Mouse (Mus musculus) neural tube, embryonic 10.5 days (tissue): Measurements from ENCODE around the gene Cldn13.

Experiments
- DNase-seq: peaks from one replicate; pipeline ENCODE4 v3.0.0-alpha.2; 2017; ENCODE audit warnings: low spot score; ENCODE audit errors: extremely low spot score

The Cldn13 gene

DNA sequence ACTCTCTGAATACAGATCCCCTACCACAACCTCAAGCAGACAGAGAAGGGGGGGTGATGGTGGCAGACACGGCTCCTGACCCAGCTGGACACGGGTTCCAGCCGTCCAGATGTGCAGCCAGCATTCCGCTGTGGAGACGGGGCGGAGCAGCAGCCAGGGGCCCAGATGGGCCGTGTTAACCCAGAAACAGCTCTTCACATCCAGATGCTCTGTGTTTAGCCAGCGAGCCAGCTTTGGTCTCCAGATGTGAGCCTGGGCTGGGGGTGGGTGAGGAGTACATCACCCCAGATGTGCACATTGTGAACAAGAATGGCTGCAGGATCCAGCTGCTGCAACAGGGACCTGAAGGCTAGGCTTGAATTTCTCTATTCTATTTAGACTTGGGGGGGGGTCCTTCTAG, 20.0 kb downstream of the Cldn13 start:
- peak; percentile 60 for DNase-seq

DNA sequence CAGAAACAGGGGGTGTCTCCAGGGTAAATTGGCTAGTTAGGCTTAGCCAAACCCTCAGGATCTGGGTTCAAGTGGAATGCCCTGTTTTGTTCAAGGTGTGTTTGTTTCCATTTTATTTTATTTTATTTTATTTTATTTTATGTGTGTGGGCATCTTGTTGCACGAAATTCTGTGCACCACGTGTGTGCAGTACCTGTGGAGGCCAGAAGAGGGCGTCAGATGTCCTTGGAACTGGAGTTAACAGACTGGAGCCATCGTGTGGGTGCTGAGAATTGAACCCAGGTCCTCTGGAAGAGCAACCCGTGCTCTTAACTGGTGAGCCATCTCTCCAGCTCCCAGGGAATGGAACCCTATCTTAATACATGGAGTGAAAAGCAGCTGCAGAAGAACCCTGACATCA, 22.6 kb downstream of the Cldn13 start:
- no peak for DNase-seq

GRCm38 (mm10) chr5:134891552-134891951, 23.8 kb downstream of the Cldn13 start:
- no peak for DNase-seq

GRCm38 (mm10) chr5:134890601-134891054, 24.7 kb downstream of the Cldn13 start:
- DNase-seq, result no peak

DNA sequence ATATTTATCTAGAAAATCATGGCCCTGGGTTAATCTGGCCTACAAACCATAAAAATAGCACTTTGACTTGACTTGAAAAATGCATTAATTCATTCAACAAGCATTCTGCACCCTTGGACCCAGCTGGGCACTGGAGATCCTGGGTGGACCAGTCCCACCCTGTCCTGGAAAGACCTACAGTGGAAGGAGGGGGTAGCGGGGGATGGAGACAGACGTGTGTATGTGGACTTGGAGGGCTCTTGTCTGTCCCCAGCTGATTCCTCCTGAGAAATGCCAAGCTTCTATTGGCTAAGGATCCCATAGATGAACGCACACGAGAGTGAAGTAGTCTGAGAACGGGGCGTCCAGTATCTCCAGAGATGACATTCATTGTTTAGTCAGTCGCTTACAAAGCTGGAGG, 26.8 kb downstream of the Cldn13 start:
- no peak for DNase-seq

DNA sequence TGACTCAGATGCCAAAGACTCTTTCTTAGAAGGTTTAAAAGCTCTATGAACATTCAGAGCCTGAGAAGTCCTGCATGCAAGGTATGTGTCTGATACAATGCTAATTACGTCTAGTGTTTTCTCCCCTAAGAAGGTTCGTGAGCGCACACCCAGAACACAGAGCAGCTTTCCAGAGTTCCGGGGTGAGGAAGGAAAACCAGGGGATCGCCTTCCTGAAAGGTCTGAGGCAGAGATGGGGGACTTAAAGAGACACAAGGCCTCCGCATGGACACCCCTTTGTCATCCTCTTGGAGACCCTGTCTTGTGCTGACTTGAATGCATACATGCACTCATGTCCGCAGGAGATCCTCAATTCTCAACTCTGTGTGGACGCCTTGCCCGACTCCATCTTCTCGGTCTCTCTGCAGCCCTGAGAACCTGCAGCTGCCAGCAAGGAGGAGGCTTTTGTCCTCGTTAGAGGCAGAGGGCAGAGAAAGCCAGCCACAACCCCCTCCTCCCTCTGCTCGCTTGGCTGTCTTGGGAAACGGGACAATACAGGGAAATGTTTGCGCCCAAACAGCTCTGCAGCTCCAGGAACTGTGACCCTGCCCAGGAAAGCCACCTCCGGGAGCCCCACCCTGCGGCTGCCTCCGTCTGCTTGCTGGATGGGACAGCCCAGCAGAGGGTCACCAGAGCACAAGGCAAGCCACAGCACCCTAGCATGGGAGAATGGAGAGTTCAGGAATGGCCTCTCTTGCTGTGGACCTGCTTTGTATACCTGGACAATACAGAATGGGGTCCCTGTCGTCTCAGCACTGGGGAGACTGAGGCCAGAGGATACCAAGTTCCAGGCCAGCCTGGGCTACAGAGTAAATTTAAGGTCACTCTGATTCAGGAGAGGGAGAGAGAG, 27.6 kb downstream of the Cldn13 start:
- no peak for DNase-seq

- no peak for DNase-seq
These were observed 32.2 kb downstream of the Cldn13 start for GRCm38 (mm10) chr5:134883077-134883476.

DNA sequence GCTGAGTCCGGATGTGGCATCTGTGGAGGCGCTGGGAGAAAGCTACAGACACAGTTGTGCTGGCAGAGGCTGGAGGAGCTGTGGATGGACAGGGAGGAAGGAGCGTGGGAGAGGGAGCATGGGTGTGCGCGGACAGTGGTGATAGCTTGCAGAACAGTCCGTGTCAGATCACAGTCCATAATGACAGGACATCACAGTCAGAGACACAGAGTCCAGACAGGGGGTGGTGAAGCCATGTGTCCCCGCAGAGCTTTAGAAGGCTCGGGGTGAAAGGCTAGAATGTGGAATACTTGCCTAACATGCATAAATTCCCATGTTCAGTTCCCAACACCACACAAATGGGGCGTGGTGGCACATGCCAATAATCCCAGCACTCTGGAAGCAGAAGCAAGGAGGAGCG, 38.5 kb downstream of the Cldn13 start:
- no peak for DNase-seq

- no peak for DNase-seq
These were observed 40.1 kb downstream of the Cldn13 start for GRCm38 (mm10) chr5:134875245-134875644.

DNA sequence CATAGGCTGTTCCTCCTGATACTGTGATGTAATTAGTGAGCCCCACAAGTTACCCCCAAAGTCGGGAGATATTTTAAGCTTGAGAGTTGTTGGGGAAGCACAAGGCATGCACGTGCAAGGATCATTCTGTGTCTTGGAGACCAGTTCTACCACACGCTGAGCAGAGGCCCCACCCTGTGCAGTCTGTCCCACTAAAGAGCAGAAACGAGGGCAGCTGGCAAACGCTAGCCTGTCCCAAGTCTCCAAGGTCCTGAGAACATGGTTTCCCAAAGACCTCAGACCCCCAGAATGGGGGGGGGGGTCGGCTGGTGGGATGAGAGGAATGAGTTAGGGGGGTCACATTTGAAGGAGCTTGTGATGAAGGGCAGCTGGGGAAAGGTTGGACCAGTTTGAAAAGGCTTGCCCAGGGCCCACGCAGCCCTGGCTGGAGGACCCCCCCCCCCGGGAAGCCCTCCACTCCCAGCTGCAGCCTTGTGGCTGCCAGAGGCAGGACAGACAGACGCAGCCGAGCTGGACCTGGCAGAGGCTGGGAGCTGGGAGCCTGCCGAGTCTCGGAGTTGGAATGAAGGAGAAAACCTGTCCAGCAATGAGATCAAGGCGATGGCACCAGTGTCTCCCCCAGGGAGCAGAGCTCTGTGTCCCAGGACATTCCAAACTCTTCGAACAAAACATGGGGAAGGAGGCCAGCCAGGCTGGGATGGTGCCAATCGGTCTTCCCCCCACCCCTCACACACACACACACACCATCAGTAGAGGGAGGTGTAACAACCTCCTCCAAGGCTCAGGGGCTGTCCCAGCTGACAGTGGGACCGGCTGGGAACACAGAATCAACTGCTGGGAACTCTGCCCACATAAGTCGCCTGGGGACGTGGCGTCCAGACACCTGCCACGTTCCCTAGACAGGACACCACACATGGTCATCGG, 41.1 kb downstream of the Cldn13 start:
- no peak for DNase-seq

DNA sequence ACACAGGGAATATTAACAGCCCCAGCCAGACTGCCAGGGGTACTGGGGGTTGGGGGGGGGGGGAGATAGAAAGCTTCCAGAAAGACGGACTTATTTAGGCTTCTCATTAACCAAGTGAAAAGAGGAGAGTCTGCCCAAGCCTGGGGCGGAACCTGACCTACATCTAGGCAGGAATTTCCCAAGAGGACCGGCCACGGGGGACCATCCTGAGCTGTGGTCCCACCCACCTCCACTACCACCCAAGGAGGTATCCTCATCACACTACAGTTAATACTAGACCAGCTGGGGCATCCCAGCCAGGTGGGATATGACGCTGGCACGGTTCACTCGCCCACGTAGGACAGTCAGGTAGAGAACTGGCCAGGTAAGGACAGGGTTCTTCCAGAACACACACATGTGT, 42.3 kb downstream of the Cldn13 start:
- DNase-seq, result no peak

GRCm38 (mm10) chr5:134872597-134872996, 42.7 kb downstream of the Cldn13 start:
- DNase-seq, result no peak

GRCm38 (mm10) chr5:134868506-134868905, 46.8 kb downstream of the Cldn13 start:
- no peak for DNase-seq

DNA sequence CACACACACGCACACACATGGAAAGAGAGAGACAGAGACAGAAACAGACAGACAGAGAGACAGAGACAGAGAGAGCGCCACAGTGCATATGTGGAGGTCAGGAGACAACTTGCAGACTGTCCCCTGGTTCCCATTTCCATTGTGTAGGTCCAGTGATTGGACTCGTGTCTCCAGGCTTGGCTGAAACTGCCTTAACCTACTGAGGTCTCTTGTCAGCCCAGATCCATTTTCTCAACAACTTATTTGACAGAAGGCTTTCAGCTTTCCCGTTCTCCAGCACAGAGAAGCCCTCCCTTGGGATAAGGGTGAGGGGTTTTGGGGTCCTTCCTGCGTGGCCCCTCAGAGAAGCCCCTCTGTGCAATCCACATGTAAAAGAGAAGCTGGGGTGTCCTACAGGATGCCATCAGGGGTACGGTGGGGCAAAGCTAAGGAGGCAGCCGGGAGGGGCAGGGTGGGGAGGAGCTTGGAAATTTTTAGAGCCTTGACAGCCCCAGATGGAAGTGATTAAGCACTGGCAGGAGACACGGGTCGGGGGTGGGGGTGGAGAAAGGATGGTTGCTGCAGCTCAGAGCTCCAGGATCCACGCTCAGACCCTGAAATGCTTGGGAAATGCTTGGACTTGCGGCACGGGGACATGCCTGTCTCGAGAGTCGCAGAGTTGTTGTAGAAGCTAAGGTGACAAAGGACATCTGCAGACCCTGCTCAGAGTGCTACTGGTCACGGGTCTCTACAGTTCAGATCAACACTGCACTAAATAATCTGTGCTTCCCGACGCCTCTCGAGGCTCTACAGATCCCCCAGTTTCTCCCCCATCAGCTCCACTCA, 47.8 kb downstream of the Cldn13 start:
- DNase-seq, result peak; percentile 53

DNA sequence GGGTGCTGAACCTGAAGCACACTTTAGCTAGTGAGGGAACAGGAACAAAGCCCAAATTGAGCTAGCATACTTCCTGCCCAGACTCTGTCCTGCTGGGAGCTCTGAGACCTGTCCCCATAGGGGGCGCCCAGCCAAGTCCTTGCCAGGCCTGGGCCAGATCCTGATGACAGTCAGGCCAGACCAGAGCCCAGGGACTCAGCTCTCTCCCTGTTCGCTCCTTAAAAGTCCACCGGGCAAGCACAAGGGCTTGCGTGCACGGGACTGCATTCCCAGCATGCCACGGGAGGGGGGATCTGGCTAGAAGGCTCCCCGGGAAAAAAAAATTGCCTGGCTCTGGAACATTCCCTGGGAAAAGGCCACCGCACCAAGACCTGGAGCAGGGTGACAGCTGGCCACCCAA, 50.2 kb downstream of the Cldn13 start:
- DNase-seq, result peak; percentile 20
